Mouse (Mus musculus) heart, embryonic 13.5 days (tissue): ENCODE measurements around the gene Siae. TPM values are rescaled to one million over a fixed set of nuclear protein-coding genes. Genes with fewer than 3 reads are reported as not detected.

ENCODE experiments used
- ATAC-seq: fragments of 200-750 bp; cut with Nextera tagmentation; 2 replicates; pipeline ENCODE4 v1.8.0; 2017; ENCODE audit warnings: moderate TSS enrichment; ENCODE audit not compliant: insufficient number of reproducible peaks, low FRiP score, low TSS enrichment; ENCODE audit errors: extremely low read depth
- H3K27ac ChIP-seq: fragments of 300-500 bp; sonication (generic); replicated peaks from 2 replicates; pipeline ENCODE4 v1.5.1; 2015; ENCODE audit warnings: moderate library complexity, mild to moderate bottlenecking, inconsistent platforms
- H3K27me3 ChIP-seq: fragments of 300-500 bp; sonication (generic); replicated peaks from 2 replicates; pipeline ENCODE4 v1.6.1; 2015; ENCODE audit warnings: mild to moderate bottlenecking, inconsistent platforms
- H3K36me3 ChIP-seq: fragments of 300-500 bp; sonication (generic); 2 replicates; pipeline ENCODE4 v1.6.1; 2015; ENCODE audit warnings: mild to moderate bottlenecking, inconsistent platforms
- H3K4me1 ChIP-seq: fragments of 300-500 bp; sonication (generic); 2 replicates; pipeline ENCODE4 v1.6.1; 2015; ENCODE audit warnings: inconsistent platforms
- H3K4me2 ChIP-seq: fragments of 300-500 bp; sonication (generic); 2 replicates; pipeline ENCODE4 v1.6.1; 2015; ENCODE audit warnings: inconsistent platforms, mild to moderate bottlenecking, moderate library complexity
- H3K4me3 ChIP-seq: fragments of 300-500 bp; sonication (generic); 2 replicates; pipeline ENCODE4 v1.5.1; 2015; ENCODE audit warnings: moderate library complexity, mild to moderate bottlenecking, inconsistent platforms
- H3K9ac ChIP-seq: fragments of 300-500 bp; sonication (generic); 2 replicates; pipeline ENCODE4 v1.6.1; 2015; ENCODE audit warnings: inconsistent platforms, mild to moderate bottlenecking, moderate library complexity
- H3K9me3 ChIP-seq: fragments of 300-500 bp; sonication (generic); 2 replicates; pipeline ENCODE4 v1.6.1; 2016; ENCODE audit warnings: inconsistent platforms
- WGBS: fragments of 180-500 bp; shearing (Covaris S2); methylation state at CpG from one replicate; pipeline ENCODE4 v1.1.7; 2015; ENCODE audit warnings: mixed read lengths; 5-methylcytosine and 5-hydroxymethylcytosine counted together
- polyA plus RNA-seq: library from polyadenylated mRNA; unstranded; fragments of >200 nt; fragmentation: Nextera tagmentation; extraction: Ambion mirVana; gene quantifications from 2 replicates; pipeline ENCODE4 v1.2.1, GENCODE M21; 2015

The Siae gene
- polyA plus RNA-seq, 1 experiment from 2014 or later: 9.6 TPM

DNA sequence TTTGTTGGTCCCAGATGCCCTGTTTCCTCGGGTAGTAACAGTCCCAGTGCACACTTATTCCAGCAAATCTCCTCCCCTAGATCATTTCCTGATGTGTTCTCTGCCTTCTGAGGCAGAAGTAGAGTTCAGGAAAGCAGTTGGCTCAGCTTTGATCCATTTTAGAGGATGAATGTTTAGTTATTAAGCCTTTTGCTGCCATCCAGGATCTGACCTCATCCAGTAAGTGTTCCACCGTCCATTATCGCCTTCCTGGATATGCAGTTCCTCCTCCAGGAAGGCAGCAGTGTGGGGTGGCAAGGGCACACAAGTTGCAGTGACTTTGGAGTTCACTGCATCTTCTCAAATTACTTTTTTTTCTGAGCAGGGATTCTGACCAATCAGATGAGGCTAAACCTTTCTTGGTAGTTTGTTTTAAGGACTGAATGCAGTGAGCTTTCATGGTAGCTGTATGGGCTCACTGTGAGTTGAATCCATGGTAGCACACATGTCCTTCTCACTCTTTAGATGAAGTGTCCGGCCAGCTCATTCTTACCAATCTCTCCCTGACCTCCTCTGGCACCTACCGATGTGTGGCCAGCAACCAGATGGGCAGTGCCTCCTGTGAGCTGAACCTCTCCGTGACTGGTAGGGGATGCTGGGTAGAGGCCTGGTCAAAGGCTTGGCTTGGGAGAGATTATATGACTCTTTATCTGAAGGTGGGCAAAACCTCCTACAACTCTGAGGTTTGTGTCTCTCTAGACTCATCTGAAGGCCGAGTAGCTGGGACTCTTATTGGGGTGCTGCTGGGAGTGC lies 13.5 kb upstream of the Siae start:
- Histone ChIP-seq H3K9me3 (no peaks in the 10 kb centered on the region), H3K36me3 (peaks cover 3% of the 10 kb centered on the region; the same call in 1 of the 2 replicates), H3K9ac (no peak overlapping the region), H3K27ac (peak overlapping the region; percentile 49; the same call in 1 of the 2 replicates), H3K4me2 (no peak overlapping the region), H3K27me3 (peaks cover 38% of the 10 kb centered on the region), H3K4me1 (peaks cover 43% of the 10 kb centered on the region), H3K4me3 (no peak overlapping the region)
- ATAC-seq: no peak
- WGBS: 59% methylated on average over 7 of the region's 7 CpGs

DNA sequence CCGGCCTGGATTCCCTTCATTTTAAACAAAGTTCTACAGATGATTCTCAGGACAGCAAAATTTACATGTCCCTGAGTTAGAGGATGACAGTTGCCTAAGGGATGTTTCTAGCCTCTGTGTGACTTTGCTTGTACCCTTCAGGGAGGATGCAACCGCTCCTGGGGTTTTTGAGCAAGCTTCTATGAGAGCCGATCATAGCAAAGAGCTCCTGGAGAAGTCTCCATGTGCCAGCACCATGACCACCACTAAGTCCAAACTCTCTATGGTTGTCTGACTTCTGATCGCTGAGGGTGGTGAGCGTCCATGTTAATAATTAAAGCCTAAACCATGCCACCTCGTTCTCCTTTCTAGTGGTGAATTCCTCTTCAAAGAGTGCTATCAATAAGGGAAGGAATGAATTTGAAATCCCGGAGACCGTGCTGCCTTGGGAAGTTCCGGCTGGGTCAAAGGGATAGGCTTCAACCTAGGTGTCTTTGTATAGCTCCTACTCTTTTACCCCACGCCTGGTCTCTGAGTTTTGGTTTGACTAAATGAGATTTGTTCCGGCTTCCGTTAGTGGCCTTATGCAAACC lies 11.5 kb upstream of the Siae start:
- WGBS: 31% methylated on average over 12 of the region's 12 CpGs
- H3K4me3 ChIP-seq: peak overlapping the region; percentile 55
- peak overlapping the region; percentile 88 for H3K4me2 ChIP-seq
- H3K27ac ChIP-seq: no peak overlapping the region; the same call in 1 of the 2 replicates
- no peaks in the 10 kb centered on the region for H3K9me3 ChIP-seq
- H3K9ac ChIP-seq: peak overlapping the region; percentile 69
- H3K36me3 ChIP-seq: no peaks in the 10 kb centered on the region; the same call in 1 of the 2 replicates
- ATAC-seq: no peak
- H3K27me3 ChIP-seq: peaks cover 50% of the 10 kb centered on the region
- H3K4me1 ChIP-seq: peaks cover 31% of the 10 kb centered on the region

DNA sequence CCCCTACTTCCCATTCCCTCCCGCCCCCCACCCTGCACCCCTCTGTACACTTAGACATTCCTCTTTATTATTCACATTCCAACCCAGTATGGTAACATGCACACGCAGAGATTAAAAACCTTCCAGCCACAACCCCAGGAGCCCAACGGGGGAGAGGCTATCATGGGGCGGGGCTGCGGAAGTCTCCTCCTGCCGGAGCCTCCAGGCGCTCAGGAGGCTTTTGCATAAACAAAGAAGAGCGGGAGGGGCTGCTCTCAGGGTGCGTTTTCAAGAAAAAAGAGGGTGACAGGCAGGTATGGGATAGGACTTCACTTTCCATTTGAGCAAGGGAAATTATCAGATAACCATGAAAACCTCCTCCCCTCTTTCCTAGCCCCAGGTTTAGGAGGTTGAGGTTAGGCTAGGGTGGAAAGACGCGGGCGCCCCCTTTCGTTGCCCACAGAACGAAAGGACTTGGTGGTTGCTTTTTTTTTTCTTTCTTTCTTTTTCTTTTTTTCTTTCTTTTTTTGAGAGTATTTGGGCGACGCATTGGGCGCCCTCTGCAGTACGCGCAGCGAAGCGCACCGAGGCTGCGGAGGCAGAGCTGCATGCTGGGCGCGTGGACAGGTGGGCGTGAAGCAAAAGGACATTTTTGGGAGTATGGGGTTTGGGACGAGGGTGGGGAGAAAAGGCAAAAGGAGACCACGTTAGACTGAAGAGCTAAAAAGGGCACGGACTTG lies 10.9 kb upstream of the Siae start:
- peak overlapping the region; percentile 88 for H3K4me2 ChIP-seq
- peaks cover 51% of the 10 kb centered on the region for H3K27me3 ChIP-seq
- ATAC-seq: no peak; the same call in 1 of the 2 replicates
- no peak overlapping the region; the same call in 1 of the 2 replicates for H3K27ac ChIP-seq
- 3% methylated on average over 29 of the region's 29 CpGs for WGBS
- H3K9ac ChIP-seq: peak overlapping the region; percentile 69
- peaks cover 26% of the 10 kb centered on the region for H3K4me1 ChIP-seq
- H3K36me3 ChIP-seq: no peaks in the 10 kb centered on the region; the same call in 1 of the 2 replicates
- H3K4me3 ChIP-seq: peak overlapping the region; percentile 55
- no peaks in the 10 kb centered on the region for H3K9me3 ChIP-seq

DNA sequence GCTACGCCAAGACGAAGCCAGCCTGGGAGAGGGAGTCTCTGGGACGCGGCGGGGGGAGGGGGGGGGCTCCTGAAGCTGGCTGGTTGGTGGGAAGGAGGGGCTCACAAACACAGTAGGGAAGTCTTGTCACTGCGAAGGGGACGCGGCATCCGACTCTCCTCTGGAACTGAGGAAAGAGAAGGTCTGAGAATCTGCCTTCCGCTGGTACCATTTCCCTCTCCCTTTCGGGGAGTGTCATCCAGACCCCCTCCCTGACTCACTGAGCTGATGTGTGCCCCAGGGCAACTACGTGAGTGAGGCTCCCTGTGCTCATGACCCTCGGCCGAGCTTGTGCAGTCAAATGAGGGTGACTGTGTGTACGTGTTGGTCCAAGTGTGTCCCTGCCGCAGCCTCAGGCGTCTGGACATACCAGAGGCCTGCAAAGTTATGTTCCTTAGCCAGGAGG lies 10.3 kb upstream of the Siae start:
- H3K4me3 ChIP-seq: peak overlapping the region; percentile 55
- no peak overlapping the region for H3K27ac ChIP-seq
- H3K9ac ChIP-seq: peak overlapping the region; percentile 69
- H3K36me3 ChIP-seq: no peaks in the 10 kb centered on the region; the same call in 1 of the 2 replicates
- no peak for ATAC-seq
- peaks cover 55% of the 10 kb centered on the region for H3K27me3 ChIP-seq
- no peaks in the 10 kb centered on the region for H3K9me3 ChIP-seq
- WGBS: 12% methylated on average over 17 of the region's 17 CpGs
- H3K4me1 ChIP-seq: peaks cover 26% of the 10 kb centered on the region
- H3K4me2 ChIP-seq: peak overlapping the region; percentile 88

DNA sequence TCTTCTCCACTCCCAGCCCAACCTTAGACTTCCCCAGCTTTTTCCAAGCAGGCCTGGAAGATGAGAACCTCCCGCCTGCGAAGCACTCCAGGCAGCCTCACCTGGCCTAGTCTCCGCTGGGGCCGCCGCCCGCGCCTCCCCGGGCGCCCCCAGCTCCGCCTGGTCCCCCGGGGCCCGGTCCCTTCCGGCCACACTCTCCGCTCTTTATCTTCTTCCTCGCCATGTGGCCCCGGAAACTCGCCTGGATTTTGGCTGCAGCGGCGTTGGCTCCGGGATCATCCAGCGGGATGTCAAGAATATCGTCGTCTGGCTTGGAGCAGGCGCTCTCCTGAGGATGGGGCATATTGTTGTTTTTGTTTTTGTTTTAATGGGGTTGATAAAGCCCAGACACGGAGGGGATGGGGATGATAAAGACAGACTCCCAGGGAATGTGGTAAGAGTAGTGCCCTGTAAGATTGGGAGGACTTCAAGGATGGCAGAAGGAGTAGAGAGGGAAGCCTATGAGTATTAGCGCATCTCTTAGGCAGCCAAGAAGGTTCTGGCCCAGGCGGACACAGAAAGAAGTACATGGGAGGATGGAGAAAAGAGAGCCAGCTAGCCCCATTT lies 9.5 kb upstream of the Siae start:
- Histone ChIP-seq H3K9me3 (no peaks in the 10 kb centered on the region), H3K27ac (no peak overlapping the region), H3K4me3 (peak overlapping the region; percentile 26), H3K9ac (no peak overlapping the region), H3K36me3 (no peaks in the 10 kb centered on the region), H3K4me2 (peak overlapping the region; percentile 88), H3K4me1 (peaks cover 26% of the 10 kb centered on the region), H3K27me3 (peaks cover 62% of the 10 kb centered on the region)
- 16% methylated on average over 27 of the region's 27 CpGs for WGBS
- ATAC-seq: no peak

DNA sequence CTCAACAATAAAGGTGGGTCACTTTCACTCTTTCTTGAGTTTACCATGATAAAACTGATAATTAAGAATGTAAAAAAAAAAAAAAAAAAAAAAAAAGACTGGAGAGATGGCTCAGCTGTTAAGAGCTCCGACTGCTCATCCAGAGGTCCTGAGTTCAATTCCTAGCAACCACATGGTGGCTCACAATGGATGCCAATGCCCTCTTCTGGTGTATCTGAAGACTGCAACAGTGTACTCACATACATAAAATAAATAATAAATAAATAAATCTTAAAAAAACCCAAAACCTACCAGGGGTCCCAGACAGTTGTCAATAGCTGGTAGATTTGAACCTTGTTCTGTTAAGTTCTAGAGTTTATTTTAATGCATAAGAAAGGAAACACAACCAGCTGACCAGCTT lies 8.6 kb upstream of the Siae start:
- no peak for ATAC-seq
- no peak overlapping the region for H3K4me3 ChIP-seq
- no peak overlapping the region for H3K4me2 ChIP-seq
- H3K9me3 ChIP-seq: no peaks in the 10 kb centered on the region
- H3K4me1 ChIP-seq: peaks cover 31% of the 10 kb centered on the region
- no peak overlapping the region for H3K27ac ChIP-seq
- no peak overlapping the region for H3K9ac ChIP-seq
- H3K36me3 ChIP-seq: no peaks in the 10 kb centered on the region
- WGBS: 47% methylated on average over 1 of the region's 1 CpGs
- H3K27me3 ChIP-seq: peaks cover 70% of the 10 kb centered on the region

DNA sequence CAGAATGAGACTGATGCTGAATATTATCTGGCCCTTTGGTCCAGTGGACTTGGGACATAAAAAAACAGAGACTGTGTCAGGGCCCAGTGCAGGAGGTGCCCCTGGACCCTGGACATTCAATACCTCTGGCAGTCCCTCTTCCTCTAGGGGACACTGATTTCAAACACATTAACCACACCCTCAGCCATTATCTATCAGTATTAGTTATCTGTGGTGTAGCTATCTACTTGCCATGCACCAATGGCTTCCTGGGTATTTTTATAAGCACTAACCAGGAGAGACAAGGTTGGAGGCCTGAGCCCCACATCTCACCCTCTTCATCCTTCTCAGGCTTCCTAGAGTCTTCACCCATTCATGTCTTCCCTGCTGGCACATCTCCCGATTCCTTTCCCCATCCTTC lies 5.1 kb upstream of the Siae start:
- Histone ChIP-seq H3K36me3 (no peaks in the 10 kb centered on the region), H3K4me1 (peaks cover 29% of the 10 kb centered on the region)

DNA sequence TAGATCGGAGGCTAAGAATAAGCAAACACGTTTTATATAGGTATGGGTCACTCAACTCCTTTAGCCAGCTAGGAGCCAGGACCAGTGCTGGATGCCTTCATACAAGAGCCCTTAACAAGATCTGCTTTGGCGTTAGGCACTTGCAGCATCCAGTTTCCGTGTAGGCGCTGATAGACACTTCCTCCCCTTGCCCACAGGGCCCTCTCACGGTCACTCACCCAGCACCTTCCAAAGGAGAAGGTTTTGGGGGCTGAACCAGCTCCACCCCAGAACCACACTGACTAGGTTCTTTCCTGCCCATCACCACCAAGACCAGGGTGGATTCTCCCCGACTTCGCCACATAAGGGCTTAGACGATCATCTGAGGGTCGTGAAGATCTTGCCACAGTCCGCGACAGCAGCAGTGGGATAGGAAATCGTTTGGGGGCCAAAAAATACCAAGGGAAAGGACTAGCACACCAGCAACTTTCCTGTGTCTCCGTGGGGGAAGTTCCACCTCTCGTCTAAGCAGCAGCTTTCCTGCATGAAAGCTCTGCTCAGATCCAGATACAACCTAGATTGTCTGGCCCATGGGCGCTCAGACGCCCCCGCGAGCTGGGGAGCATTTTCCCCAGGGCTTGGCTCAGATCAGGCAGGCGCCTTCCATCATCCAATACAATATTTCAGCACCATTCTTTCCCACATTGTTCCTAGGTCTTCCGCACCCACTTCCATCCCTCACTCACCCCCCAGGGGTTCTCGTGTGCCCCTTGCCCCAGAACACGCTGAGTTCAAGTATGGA lies 3.6 kb upstream of the Siae start:
- Histone ChIP-seq H3K27me3 (peaks cover 80% of the 10 kb centered on the region), H3K9me3 (no peaks in the 10 kb centered on the region), H3K27ac (no peak overlapping the region), H3K4me2 (peak overlapping the region; percentile 93), H3K9ac (peak overlapping the region; percentile 75), H3K36me3 (no peaks in the 10 kb centered on the region), H3K4me3 (peak overlapping the region; percentile 56), H3K4me1 (peaks cover 25% of the 10 kb centered on the region)
- ATAC-seq: no peak
- WGBS: 2% methylated on average over 23 of the region's 23 CpGs

More for the DNA sequence above, 5.1 kb upstream of the Siae start:
- Histone ChIP-seq H3K27ac (no peak overlapping the region), H3K9ac (no peak overlapping the region), H3K4me3 (no peak overlapping the region), H3K9me3 (no peaks in the 10 kb centered on the region), H3K27me3 (peaks cover 88% of the 10 kb centered on the region), H3K4me2 (no peak overlapping the region)
- 59% methylated on average over 1 of the region's 1 CpGs for WGBS
- no peak for ATAC-seq

DNA sequence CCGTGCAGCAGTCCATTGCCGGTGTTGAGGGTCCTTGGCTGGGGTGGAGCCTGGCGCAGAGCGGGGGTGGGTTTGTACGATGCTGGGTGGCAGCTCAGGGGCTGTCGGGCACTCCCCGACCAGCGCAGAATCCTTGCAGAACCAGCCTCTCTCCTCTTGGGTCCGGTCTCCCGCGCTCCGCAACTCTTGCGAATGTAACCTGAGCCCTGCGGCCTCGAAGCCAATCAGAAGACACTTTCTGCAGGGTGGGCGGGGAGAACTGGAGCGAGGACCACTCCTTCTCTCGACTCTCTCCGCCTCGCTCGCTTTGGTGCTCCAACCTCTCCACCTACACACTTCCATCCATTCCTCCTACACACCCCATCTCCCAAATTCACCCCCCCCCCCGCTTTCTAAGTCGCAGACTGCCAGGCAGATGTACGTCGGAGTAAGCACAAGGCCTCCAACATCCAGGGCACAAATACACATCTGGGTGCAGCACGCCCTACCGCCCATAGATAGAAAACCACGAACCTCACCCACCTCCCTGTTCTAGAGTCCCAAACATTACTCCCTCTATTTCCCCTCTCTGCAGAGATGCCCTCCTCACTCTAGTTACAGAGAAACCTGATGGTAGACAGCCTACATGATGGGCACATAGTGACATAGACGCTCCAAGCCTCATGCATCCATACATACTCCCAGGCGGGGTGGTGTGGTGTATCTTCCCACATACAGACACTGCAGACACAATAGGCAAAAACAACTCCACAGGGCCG lies 2.8 kb upstream of the Siae start, which contains the start of gene Nrgn:
Gene Nrgn, minus strand, starts transcription at position 369 of the 758 bp plus-strand sequence.
- WGBS: 4% methylated on average over 31 of the region's 31 CpGs
- Histone ChIP-seq H3K27ac (no peak within 1 kb of the TSS), H3K36me3 (no peaks in the 10 kb centered on the region), H3K4me2 (peak within 1 kb of the TSS; percentile 93), H3K9ac (peak within 1 kb of the TSS; percentile 75), H3K4me1 (peaks cover 25% of the 10 kb centered on the region), H3K9me3 (no peaks in the 10 kb centered on the region), H3K27me3 (peaks cover 79% of the 10 kb centered on the region), H3K4me3 (peak within 1 kb of the TSS; percentile 56)
- ATAC-seq: peak; percentile 69

DNA sequence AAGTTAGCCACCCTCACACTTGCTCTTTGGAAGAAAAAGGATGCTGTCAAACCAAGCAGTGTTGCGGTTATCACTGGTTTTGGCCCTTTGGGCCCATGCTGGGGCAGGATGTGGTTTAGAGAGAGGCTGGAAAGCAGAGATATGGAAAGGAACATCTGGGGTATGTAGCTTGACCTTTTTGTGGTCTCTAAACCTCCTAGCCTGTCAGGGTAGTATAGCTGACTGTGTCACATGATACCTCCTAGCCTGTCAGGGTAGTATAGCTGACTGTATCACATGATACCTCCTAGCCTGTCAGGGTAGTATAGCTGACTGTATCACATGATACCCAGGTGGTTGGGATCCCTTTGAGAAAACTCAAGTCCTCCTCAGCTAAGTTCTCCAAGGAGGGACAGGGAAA lies 1.2 kb upstream of the Siae start:
- ATAC-seq: no peak
- H3K4me1 ChIP-seq: peaks cover 25% of the 10 kb centered on the region
- H3K9me3 ChIP-seq: no peaks in the 10 kb centered on the region
- no peaks in the 10 kb centered on the region for H3K36me3 ChIP-seq
- H3K27me3 ChIP-seq: peaks cover 66% of the 10 kb centered on the region
- no peak overlapping the region for H3K27ac ChIP-seq
- no peak overlapping the region for H3K4me3 ChIP-seq
- H3K9ac ChIP-seq: no peak overlapping the region
- 63% methylated on average over 1 of the region's 1 CpGs for WGBS
- H3K4me2 ChIP-seq: no peak overlapping the region
